Mouse (Mus musculus): ENCODE measurements around the gene Hist2h3c1.

GRCm38 (mm10) chr3:96261623-96262022, 15.1 kb downstream of the Hist2h3c1 start:
- TF ChIP-seq POLR2A (IDR thresholded peaks at IDR 0.05; ENCODE audit: extremely low read depth, insufficient read depth, low read length), result no peak
- no peak for TF ChIP-seq CTCF (IDR thresholded peaks at IDR 0.05; ENCODE audit: extremely low read depth, insufficient read depth, low read length)
